Mouse (Mus musculus) MEL (cell line): ENCODE data around the gene Oxsr1. TPM values are rescaled to one million over a fixed set of nuclear protein-coding genes. Genes with fewer than 3 reads are reported as not detected.

Source experiments
- DNase-seq: peaks from one replicate; pipeline ENCODE4 v3.0.0; 2011; ENCODE audit warnings: low read depth, low spot score
- H3K27ac ChIP-seq: 2 replicates; pipeline ENCODE4 v1.5.1; 2012; ENCODE audit warnings: low read depth, mild to moderate bottlenecking, control low read depth, low read length, moderate library complexity; ENCODE audit not compliant: control insufficient read depth
- H3K27me3 ChIP-seq, 2 experiments: fragments of 150-350 bp in 1 of 2; sonication (generic) in 1 of 2; 2 replicates each; pipeline ENCODE4 v1.6.1; 2012; ENCODE audit warnings: low read length in 2 of 2, mild to moderate bottlenecking in 2 of 2, improper control_type of control experiment in 1 of 2, moderate library complexity in 1 of 2; ENCODE audit not compliant: insufficient read depth in 2 of 2, control insufficient read depth in 1 of 2
- H3K36me3 ChIP-seq, 2 experiments: 2 replicates each; pipeline ENCODE4 v1.6.1; 2012 to 2014; ENCODE audit warnings: low read length in 2 of 2, improper control_type of control experiment in 1 of 2, inconsistent platforms in 1 of 2, mild to moderate bottlenecking in 1 of 2; ENCODE audit not compliant: insufficient read depth in 2 of 2, control insufficient read depth in 1 of 2
- H3K4me1 ChIP-seq, 2 experiments: fragments of 150-350 bp in 1 of 2; sonication (generic) in 1 of 2; 2 replicates each; pipeline ENCODE4 v1.6.1; 2012; ENCODE audit warnings: low read length in 2 of 2, improper control_type of control experiment in 1 of 2, mild to moderate bottlenecking in 1 of 2; ENCODE audit not compliant: insufficient read depth in 2 of 2, control insufficient read depth in 1 of 2
- H3K4me3 ChIP-seq, 2 experiments: fragments of 150-350 bp in 1 of 2; sonication (generic) in 1 of 2; 2 replicates each; pipeline ENCODE4 v1.5.1; 2012; ENCODE audit warnings: low read depth in 2 of 2, low read length in 2 of 2, mild to moderate bottlenecking in 2 of 2, moderate library complexity in 2 of 2, control low read depth in 1 of 2, improper control_type of control experiment in 1 of 2; ENCODE audit not compliant: control insufficient read depth in 1 of 2, insufficient read depth in 1 of 2
- H3K79me2 ChIP-seq: 2 replicates; pipeline ENCODE4 v1.6.1; 2012; ENCODE audit warnings: mild to moderate bottlenecking, low read length, moderate library complexity; ENCODE audit not compliant: control insufficient read depth, poor library complexity, insufficient read depth
- H3K9ac ChIP-seq: 2 replicates; pipeline ENCODE4 v1.6.1; 2012; ENCODE audit warnings: low read depth, mild to moderate bottlenecking, control low read depth, low read length, moderate library complexity; ENCODE audit not compliant: control insufficient read depth, poor library complexity, severe bottlenecking
- H3K9me3 ChIP-seq: fragments of 150-350 bp; sonication (generic); replicated peaks from 2 replicates; pipeline ENCODE4 v1.6.1; 2012; ENCODE audit warnings: mild to moderate bottlenecking, low read length, improper control_type of control experiment, moderate library complexity; ENCODE audit not compliant: insufficient read depth
- BHLHE40 ChIP-seq: IDR thresholded peaks from 2 replicates; pipeline ENCODE4 v1.6.1; 2012; ENCODE audit warnings: low read depth, mild to moderate bottlenecking, inconsistent platforms, low read length, improper control_type of control experiment, borderline replicate concordance
- CTCF ChIP-seq, 3 experiments: IDR thresholded peaks in 2 of 3; conservative IDR thresholded peaks in 1 of 3; 2 replicates each; pipeline ENCODE4 v1.5.1; 2011 to 2012; ENCODE audit warnings: low read length in 3 of 3, low read depth in 2 of 3, mild to moderate bottlenecking in 2 of 3, improper control_type of control experiment in 1 of 3, inconsistent platforms in 1 of 3, mixed read lengths in 1 of 3, moderate library complexity in 1 of 3; ENCODE audit not compliant: control insufficient read depth in 1 of 3, insufficient read depth in 1 of 3, poor library complexity in 1 of 3, severe bottlenecking in 1 of 3
- ELF1 ChIP-seq: IDR thresholded peaks from 2 replicates; pipeline ENCODE4 v1.6.1; 2014; ENCODE audit warnings: low read depth, mild to moderate bottlenecking, inconsistent platforms, low read length, improper control_type of control experiment, moderate library complexity
- ETS1 ChIP-seq: IDR thresholded peaks from 2 replicates; pipeline ENCODE4 v1.6.1; 2012; ENCODE audit warnings: low read depth, mild to moderate bottlenecking, inconsistent platforms, low read length, improper control_type of control experiment, moderate library complexity
- GABPA ChIP-seq: IDR thresholded peaks from 2 replicates; pipeline ENCODE4 v1.6.1; 2012; ENCODE audit warnings: low read depth, mild to moderate bottlenecking, inconsistent platforms, low read length, improper control_type of control experiment, moderate library complexity
- GATA1 ChIP-seq: IDR thresholded peaks from 2 replicates; pipeline ENCODE4 v1.6.1; 2011; ENCODE audit warnings: low read depth, low read length, improper control_type of control experiment
- KAT2A ChIP-seq: conservative IDR thresholded peaks from 2 replicates; pipeline ENCODE4 v1.6.1; 2012; ENCODE audit warnings: low read depth, low read length, improper control_type of control experiment, inconsistent platforms
- MAFK ChIP-seq: IDR thresholded peaks from 2 replicates; pipeline ENCODE4 v1.6.1; 2011; ENCODE audit warnings: low read depth, mild to moderate bottlenecking, low read length, improper control_type of control experiment, borderline replicate concordance
- MAX ChIP-seq: IDR thresholded peaks from 2 replicates; pipeline ENCODE4 v1.6.1; 2011; ENCODE audit warnings: low read length, improper control_type of control experiment
- MAZ ChIP-seq: IDR thresholded peaks from 2 replicates; pipeline ENCODE4 v1.6.1; 2012; ENCODE audit warnings: low read depth, mild to moderate bottlenecking, inconsistent platforms, low read length, improper control_type of control experiment
- MYC ChIP-seq: IDR thresholded peaks from 2 replicates; pipeline ENCODE4 v1.6.1; 2011; ENCODE audit warnings: low read depth, mild to moderate bottlenecking, low read length, improper control_type of control experiment, moderate library complexity
- RAD21 ChIP-seq: IDR thresholded peaks from 2 replicates; pipeline ENCODE4 v1.6.1; 2011; ENCODE audit warnings: mild to moderate bottlenecking, low read depth, low read length, improper control_type of control experiment
- SIN3A ChIP-seq: IDR thresholded peaks from 2 replicates; pipeline ENCODE4 v1.6.1; 2012; ENCODE audit warnings: low read length, improper control_type of control experiment, inconsistent platforms
- SMC3 ChIP-seq: IDR thresholded peaks from 2 replicates; pipeline ENCODE4 v1.6.1; 2011; ENCODE audit warnings: low read depth, low read length, improper control_type of control experiment
- TAL1 ChIP-seq: IDR thresholded peaks from 2 replicates; pipeline ENCODE4 v1.6.1; 2012; ENCODE audit warnings: mild to moderate bottlenecking, inconsistent platforms, low read length, moderate library complexity, mixed read lengths
- TCF12 ChIP-seq: IDR thresholded peaks from 2 replicates; pipeline ENCODE4 v1.6.1; 2014; ENCODE audit warnings: low read depth, mild to moderate bottlenecking, inconsistent platforms, low read length, improper control_type of control experiment, moderate library complexity
- UBTF ChIP-seq: IDR thresholded peaks from 2 replicates; pipeline ENCODE4 v1.6.1; 2012; ENCODE audit warnings: low read depth, mild to moderate bottlenecking, inconsistent platforms, low read length, improper control_type of control experiment, moderate library complexity, borderline replicate concordance; ENCODE audit not compliant: insufficient read depth
- USF2 ChIP-seq, 2 experiments: IDR thresholded peaks; 2 replicates each; pipeline ENCODE4 v1.6.1; 2011 to 2012; ENCODE audit warnings: improper control_type of control experiment in 2 of 2, low read length in 2 of 2, borderline replicate concordance in 1 of 2, inconsistent platforms in 1 of 2, low read depth in 1 of 2, mild to moderate bottlenecking in 1 of 2; ENCODE audit not compliant: insufficient read depth in 1 of 2
- ZC3H11A ChIP-seq: IDR thresholded peaks from 2 replicates; pipeline ENCODE4 v1.6.1; 2012; ENCODE audit warnings: low read depth, mild to moderate bottlenecking, inconsistent platforms, low read length, improper control_type of control experiment
- ZKSCAN1 ChIP-seq: IDR thresholded peaks from 2 replicates; pipeline ENCODE4 v1.6.1; 2012; ENCODE audit warnings: low read depth, mild to moderate bottlenecking, inconsistent platforms, low read length, improper control_type of control experiment, moderate library complexity
- ZMIZ1 ChIP-seq: IDR thresholded peaks from 2 replicates; pipeline ENCODE4 v1.6.1; 2012; ENCODE audit warnings: low read depth, mild to moderate bottlenecking, inconsistent platforms, low read length, improper control_type of control experiment, moderate library complexity
- ZNF384 ChIP-seq: IDR thresholded peaks from 2 replicates; pipeline ENCODE4 v1.6.1; 2012; ENCODE audit warnings: low read depth, mild to moderate bottlenecking, inconsistent platforms, low read length, improper control_type of control experiment
- polyA plus RNA-seq, 2 experiments: library from polyadenylated mRNA; stranded (reverse) in 1 of 2; unstranded in 1 of 2; fragments of >175 nt in 1 of 2; fragments of >200 nt in 1 of 2; gene quantifications; 2 replicates each; pipeline versions ENCODE4 v1.2.1 to v1.2.4; 2012; ENCODE audit warnings: low replicate concordance in 2 of 2, low read depth in 1 of 2; ENCODE audit not compliant: insufficient read length in 2 of 2, insufficient read depth in 1 of 2, missing spikeins in 1 of 2
- total RNA-seq: library from RNA; depleted of rRNA; stranded (reverse); fragments of 300-350 nt; gene quantifications from 2 replicates; pipeline ENCODE4 v1.2.3, GENCODE M21; 2012

The Oxsr1 gene
- total and polyA plus RNA-seq, 3 experiments, result 25.6 to 304 (median 37.6) TPM

- no peaks in the 10 kb centered on the region for H3K79me2 ChIP-seq
- H3K27ac ChIP-seq, result no peak overlapping the region
- H3K4me1 ChIP-seq, result peaks cover 6 to 19% of the 10 kb centered on the region in 2 experiments
- no peaks in the 10 kb centered on the region for H3K9me3 ChIP-seq
- H3K27me3 ChIP-seq, result no peaks in the 10 kb centered on the region
- no peak for TF ChIP-seq UBTF
- TF ChIP-seq ZMIZ1, result no peak
- TF ChIP-seq MYC, result no peak
- no peak for TF ChIP-seq TAL1
- TF ChIP-seq ZNF384, result no peak
- no peak for TF ChIP-seq GABPA
- no peak for TF ChIP-seq ELF1
- no peak for TF ChIP-seq MAFK
- TF ChIP-seq TCF12, result no peak
- no peak for TF ChIP-seq SMC3
- TF ChIP-seq USF2 (IDR thresholded peaks at IDR 0.05; ENCODE audit: borderline replicate concordance in 1 of 2, insufficient read depth in 1 of 2, low read depth in 1 of 2, low read length in 2 of 2), result no peak
- TF ChIP-seq SIN3A, result no peak
- no peak for TF ChIP-seq ZC3H11A
- TF ChIP-seq ZKSCAN1, result no peak
- no peak for TF ChIP-seq GATA1
- TF ChIP-seq ETS1, result no peak
- TF ChIP-seq MAX, result no peak
- TF ChIP-seq RAD21, result no peak
- no peak for TF ChIP-seq CTCF (IDR thresholded peaks at IDR 0.05 in 2 of 3, conservative IDR thresholded peaks at IDR 0.05 in 1 of 3; ENCODE audit: control insufficient read depth in 1 of 3, insufficient read depth in 1 of 3, low read depth in 2 of 3, low read length in 3 of 3, poor library complexity in 1 of 3, severe bottlenecking in 1 of 3)
- TF ChIP-seq KAT2A, result no peak
- peaks cover 0 to 8% of the 10 kb centered on the region in 2 experiments; a peak in 3 of 4 replicates for H3K36me3 ChIP-seq
- no peak overlapping the region for H3K9ac ChIP-seq
- H3K4me3 ChIP-seq, result no peak overlapping the region
- no peak for DNase-seq
These were observed 41.0 kb upstream of the Oxsr1 start for GRCm38 (mm10) chr9:119363229-119363628.

GRCm38 (mm10) chr9:119361416-119361815, 39.2 kb upstream of the Oxsr1 start:
- Histone ChIP-seq H3K36me3 (peaks cover 0 to 8% of the 10 kb centered on the region in 2 experiments; a peak in 2 of 4 replicates), H3K9ac (no peak overlapping the region), H3K79me2 (peaks cover 5% of the 10 kb centered on the region; the same call in 1 of the 2 replicates), H3K9me3 (no peaks in the 10 kb centered on the region), H3K27me3 (no peaks in the 10 kb centered on the region), H3K27ac (no peak overlapping the region), H3K4me1 (peaks cover 6 to 27% of the 10 kb centered on the region in 2 experiments), H3K4me3 (no peak overlapping the region)
- DNase-seq, result no peak
- no peak for TF ChIP-seq KAT2A
- TF ChIP-seq BHLHE40, result no peak
- no peak for TF ChIP-seq MAZ
- no peak for TF ChIP-seq GABPA
